Mouse (Mus musculus): ENCODE data around the gene Gpr180.
"Not testable (repeated sequence)": the region's sequence is repeated elsewhere in the genome, so short reads cannot be mapped to it uniquely, and the experiment has no call there.

Gene Gpr180

DNA sequence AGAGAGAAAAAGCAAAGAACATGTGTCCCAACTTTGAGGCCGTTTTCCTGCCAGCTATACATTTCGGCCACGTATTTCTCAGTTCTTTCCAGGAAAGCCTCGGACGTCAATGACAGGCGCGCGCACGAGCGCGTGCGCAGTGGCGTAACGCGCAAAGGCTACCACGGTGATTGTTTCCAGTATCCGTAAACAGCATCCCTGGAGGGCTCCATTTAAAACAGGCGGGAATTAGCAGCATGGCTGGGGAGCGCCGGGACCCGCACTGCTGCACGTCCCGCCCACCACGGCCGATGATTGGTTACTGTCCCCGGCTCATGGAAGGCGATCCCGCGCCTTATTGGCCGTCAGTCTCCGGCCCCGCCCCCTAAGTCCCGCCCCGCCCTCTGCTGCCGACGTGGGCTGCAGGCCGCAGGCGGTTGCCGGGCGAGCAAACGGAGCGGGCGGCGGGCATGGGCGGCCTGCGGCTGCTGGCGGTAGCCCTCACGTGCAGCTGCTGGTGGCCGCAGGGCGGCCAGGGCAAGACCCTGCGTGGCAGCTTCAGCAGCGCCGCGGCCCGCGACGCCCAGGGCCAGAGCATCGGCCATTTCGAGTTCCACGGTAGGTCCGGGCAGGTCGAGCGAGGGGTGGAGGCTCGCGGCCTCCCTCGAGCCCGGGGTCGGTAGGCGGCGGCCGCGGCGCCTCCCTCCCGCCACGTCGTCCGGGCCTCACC, at the start of gene Gpr180:
Gpr180 (plus strand) TSS at position 415 of the 709 bp plus-strand sequence.
- in situ Hi-C loops (cut with MboI; ENCODE audit: low pct_unique_long_range_greater_than_20kb in 1 of 2, low sequenced_read_pairs in 2 of 2, unreplicated experiment in 1 of 2), result no loop called here

DNA sequence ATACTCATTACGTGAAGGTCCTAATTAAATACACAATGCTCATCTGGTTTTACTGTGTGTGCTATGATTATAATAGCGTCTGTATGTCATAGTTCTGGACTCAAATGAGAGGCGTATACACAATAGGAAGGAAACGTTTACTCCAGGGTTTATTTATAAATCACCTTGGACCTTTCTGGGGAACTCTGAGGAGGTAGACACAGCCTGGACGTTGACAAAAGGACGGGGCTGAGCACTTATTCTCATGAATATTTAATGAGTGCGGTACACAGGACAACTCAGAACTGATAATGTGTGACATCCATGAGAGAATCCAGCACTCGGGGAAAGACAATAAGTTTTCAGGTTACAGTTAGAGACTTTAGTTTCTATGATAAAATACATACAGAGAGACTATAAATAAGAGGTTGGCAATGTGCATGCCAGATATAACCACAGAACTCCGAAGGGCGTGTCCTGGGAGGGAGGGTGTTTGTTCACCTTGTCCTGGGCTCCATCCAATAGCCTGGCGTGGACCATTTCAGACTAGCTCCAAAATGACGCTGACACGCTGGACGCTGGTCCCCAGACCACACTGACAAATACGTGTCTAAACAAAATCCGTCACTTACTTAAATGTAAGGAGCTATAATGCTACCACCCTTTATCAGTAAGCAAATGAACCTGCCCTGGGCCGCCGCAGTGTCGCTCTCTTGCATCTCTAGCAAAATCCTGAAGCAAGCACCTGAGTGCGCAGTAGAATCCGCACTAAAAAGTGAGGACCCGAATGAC, 48.3 kb upstream of the Gpr180 start:
- in situ Hi-C loops (cut with MboI; ENCODE audit: low pct_unique_long_range_greater_than_20kb in 1 of 2, low sequenced_read_pairs in 2 of 2, unreplicated experiment in 1 of 2), result no loop called here

DNA sequence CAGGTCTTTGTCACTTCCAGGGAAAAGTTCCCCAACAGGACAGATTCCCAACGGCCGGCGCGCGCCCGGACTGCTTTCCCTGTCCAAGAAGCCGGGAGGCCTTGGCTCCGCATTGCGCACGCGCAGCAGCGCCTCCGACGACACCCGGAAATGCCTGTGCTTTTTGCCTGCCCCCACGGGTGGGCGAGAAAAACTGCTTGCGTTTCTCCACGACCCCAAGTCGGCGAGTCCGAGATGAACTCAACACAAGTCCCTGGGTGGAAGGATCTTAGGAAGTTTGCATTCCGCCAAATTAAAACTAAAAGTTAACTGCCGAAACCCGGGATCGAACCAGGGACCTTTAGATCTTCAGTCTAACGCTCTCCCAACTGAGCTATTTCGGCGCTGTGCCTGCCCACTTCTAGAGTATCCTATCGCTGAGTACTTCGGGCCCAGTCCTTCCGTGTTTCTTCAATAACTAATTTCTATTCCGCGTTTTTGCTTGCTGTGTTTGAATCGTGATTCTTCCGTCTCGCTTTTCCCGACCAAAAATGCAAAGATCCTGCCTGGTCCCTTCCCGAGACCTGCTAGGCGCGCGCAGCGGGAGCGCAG, 47.6 kb upstream of the Gpr180 start:
- in situ Hi-C loops (cut with MboI; ENCODE audit: low pct_unique_long_range_greater_than_20kb in 1 of 2, low sequenced_read_pairs in 2 of 2, unreplicated experiment in 1 of 2), result no loop called here

DNA sequence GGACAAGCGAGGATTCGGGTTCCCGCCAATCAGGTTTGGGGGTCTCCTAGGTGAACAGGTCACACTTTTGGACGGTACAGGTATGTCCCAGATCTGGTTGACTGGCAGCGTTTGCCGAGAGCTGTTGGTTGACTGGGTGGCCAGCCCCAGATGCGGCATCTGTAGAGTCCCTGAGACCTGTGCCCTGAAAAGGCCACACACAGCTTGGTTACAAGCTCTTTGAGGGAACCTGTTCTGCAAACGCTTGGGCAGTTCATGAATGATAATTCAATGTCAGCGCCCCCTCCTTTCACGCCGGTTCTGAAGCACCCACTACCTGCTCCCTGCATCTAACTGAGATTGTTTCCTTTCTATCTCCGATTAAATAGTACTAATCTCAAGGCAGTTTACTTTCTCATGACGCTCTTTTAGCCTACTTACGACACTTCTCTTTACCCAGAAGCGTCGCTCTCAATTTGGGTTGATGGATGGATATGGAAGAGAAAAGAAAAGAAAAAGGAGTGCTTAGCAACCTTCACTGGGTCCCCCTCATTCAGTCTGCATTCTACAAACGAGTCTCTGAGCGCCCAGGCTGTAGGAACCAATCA, 47.1 kb upstream of the Gpr180 start:
- in situ Hi-C loops (cut with MboI; ENCODE audit: low pct_unique_long_range_greater_than_20kb in 1 of 2, low sequenced_read_pairs in 2 of 2, unreplicated experiment in 1 of 2), result no loop called here

DNA sequence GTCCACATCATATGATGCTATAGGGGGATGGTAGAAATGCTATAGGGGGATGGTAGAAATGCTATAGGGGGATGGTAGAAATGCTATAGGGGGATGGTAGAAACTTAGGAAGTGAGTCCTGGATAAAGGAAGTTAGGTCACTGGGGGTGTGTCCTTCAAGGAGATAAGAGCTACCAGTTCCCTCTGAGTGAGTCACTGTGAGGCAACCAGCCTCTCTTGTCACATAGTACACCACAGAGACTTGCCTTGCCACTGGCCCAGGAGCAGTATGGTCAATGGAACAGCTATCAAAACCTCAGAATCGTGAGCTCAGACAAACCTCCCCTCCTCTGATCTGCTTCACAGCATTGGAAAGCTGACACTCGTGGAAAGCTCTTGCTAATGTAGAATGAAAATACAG, 38.7 kb upstream of the Gpr180 start:
- in situ Hi-C loops (cut with MboI; ENCODE audit: low pct_unique_long_range_greater_than_20kb in 1 of 2, low sequenced_read_pairs in 2 of 2, unreplicated experiment in 1 of 2), result no loop called here

DNA sequence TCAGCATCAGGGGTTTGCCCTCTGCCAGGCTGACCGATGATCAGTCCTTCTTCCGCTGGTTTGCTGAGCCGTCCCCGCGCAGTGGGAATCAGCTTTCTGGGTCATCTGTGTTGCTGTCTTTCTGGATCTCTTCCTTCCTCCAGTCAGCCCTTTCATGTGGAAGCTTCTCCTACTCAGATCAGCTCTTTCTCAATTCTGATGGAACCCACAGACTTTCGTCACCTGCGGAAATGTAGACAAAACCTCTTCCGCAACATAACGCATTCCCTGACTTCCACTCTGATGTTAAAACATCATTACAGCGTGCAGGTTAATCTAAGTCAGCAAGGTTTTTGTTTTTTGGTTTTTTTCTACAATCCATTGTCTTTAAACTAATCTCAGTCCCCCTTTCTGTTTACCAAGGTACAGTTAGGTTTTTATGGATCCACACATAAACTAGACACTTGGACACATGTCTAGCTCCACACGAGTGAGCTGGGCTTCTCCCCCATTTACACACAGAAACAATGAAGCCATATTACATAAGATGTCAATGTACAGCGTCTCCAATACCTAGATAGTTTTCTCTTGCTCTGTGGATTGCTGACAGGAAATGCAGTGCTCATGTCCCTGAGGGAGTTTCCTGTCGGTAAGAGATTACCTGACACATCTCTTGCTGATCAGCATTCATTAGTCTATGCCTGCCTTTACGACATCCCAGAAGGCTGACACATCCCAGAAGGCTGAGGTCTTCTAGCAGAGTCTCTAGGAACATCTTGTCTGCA, 35.5 kb upstream of the Gpr180 start:
- in situ Hi-C loops (cut with MboI; ENCODE audit: low pct_unique_long_range_greater_than_20kb in 1 of 2, low sequenced_read_pairs in 2 of 2, unreplicated experiment in 1 of 2), result no loop called here

DNA sequence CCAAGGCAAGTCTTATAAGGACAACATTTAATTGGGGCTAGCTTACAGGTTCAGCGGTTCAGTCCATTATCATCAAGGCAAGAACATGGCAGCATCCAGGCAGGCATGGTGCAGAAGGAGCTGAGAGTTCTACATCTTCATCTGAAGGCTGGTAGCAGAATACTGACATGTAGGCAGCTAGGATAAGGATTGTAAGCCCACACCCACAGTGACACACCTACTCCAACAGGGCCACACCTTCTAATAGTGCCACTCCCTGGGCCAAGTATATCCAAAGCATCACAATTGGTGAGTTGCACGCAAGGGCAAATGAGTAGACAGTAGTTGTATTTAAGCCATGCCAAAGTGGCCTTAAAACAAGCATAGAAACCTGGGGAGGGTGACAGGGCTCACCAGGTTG, 29.5 kb upstream of the Gpr180 start:
- in situ Hi-C loops (cut with MboI; ENCODE audit: low pct_unique_long_range_greater_than_20kb in 1 of 2, low sequenced_read_pairs in 2 of 2, unreplicated experiment in 1 of 2), result not testable (repeated sequence)

DNA sequence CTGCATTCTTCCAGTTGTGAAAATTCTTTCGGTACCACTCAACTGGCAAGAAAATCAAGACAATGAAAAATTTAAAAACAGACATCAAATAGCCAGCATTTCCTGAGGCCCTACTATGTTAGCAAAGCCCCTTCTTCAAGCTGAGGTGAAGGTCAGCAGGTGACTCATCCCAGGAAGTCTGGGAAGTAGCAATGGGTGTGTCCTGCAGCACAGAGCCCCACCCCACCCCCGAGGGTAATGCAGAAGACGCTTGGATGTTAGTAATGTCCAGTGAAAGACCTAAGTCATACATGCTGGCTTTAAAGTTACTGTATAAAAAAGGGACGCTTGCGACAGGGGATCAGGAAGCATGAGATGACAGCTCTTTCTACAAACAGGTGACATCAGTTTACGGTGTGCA, 23.8 kb upstream of the Gpr180 start:
- in situ Hi-C loops (cut with MboI; ENCODE audit: low pct_unique_long_range_greater_than_20kb in 1 of 2, low sequenced_read_pairs in 2 of 2, unreplicated experiment in 1 of 2), result no loop called here

DNA sequence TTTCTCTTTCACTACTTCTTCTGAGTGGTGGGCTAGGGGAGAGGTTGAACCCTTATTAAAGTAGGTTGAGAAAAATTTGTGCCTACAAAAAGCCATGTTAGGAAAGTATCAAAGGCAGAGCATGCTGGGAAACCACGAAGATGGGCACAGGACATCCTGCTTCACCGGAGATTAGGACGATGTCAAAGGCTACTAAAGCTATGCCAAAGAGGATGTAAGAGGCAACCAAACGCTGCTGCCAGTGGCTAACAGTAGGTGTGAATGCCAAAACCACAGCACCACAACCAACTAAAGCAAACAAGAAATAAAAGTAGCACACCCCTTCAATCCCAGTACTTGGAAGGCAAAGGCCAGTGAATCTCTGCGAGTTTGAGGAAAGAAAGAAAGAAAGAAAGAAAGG, 12.8 kb upstream of the Gpr180 start:
- in situ Hi-C loops (cut with MboI; ENCODE audit: low pct_unique_long_range_greater_than_20kb in 1 of 2, low sequenced_read_pairs in 2 of 2, unreplicated experiment in 1 of 2), result no loop called here

DNA sequence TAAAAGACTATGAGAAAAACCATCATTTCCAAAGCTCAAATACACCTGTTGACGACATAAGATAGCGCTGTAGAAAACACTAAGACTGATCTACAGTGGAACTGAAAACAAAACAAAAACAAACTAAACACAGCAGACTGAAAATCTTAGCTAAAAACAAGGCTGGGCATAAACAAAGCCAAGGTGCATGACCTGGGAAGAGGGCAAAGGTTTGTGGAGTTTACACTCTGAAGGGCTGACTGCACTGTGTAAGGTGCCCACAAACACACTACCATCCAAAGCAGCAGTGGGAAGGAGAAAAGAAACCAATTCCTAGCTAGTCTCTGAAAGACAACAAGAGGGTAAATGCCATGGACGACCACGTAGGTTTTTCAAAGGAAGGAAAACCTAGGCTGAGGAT, 12.2 kb upstream of the Gpr180 start:
- in situ Hi-C loops (cut with MboI; ENCODE audit: low pct_unique_long_range_greater_than_20kb in 1 of 2, low sequenced_read_pairs in 2 of 2, unreplicated experiment in 1 of 2), result no loop called here

DNA sequence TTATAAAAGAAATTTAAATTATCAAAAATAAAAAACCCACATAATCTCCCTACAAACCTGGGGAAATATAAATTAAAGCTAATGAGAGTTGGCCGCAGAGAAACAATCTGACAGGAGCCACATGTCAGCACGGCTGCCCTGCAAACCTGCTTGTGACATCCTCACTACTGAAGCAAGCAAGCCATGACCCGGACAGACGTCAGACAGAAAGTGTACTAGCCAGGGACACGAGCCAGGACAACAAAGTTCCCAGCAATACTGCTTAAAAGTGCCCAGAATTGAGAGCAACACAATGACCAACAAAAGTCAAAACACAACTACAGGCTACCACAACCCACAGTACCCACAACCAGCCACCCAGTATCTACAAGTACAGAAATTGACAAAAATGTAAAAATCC, 10.7 kb upstream of the Gpr180 start:
- in situ Hi-C loops (cut with MboI; ENCODE audit: low pct_unique_long_range_greater_than_20kb in 1 of 2, low sequenced_read_pairs in 2 of 2, unreplicated experiment in 1 of 2), result no loop called here

DNA sequence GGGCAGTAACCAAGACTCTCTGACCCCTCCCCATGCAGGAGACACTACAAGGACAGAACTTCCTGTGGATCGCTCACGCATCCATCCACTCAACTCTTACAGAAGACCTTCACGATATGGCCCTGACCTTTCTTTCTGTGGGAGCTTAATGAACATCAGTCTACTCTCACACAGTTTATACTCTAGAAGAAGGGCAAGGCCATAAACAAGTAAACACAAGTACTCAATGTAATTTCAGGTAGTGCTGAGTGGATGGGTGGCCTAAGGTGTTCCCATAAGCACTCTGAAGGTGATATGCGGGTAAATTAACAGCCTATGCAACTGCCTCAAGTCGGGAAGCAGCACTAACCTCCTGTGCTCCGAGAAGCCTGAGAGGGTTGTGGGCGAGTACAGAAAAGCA, 5.5 kb upstream of the Gpr180 start:
- in situ Hi-C loops (cut with MboI; ENCODE audit: low pct_unique_long_range_greater_than_20kb in 1 of 2, low sequenced_read_pairs in 2 of 2, unreplicated experiment in 1 of 2), result no loop called here

DNA sequence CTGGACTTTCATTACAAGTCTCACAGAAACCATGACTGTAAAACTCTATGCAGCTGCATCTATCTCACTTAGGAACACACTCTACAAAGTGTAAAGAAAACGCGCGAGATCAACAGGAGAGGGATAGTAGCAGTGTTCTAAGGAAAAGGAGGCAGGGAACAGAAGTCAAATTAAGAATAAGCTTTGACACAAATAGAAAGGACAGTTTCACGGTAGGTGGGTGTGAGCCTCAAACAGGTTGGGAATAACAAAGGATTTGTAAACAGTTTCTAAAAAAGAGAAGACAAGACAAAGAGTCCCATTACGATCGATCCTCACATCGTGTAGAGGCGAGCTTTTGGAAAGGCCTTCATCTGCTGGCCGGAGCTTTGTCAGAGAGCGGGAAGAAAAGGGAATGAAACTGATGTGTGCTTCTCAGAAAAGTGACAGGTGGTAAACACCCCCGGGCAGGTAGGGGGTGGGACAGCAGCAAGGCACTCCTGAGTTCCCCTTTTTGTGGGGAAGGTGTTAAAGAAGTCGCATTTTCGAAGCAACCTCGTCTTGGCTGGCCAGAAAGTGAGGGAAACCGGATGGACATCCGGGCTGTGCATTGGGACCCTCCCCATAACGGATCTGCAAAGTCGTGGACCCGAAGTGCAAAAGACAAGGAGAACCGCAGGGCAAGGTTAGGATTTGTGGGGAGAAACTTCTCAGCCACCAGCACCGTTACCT, 4.9 kb upstream of the Gpr180 start:
- in situ Hi-C loops (cut with MboI; ENCODE audit: low pct_unique_long_range_greater_than_20kb in 1 of 2, low sequenced_read_pairs in 2 of 2, unreplicated experiment in 1 of 2), result no loop called here

DNA sequence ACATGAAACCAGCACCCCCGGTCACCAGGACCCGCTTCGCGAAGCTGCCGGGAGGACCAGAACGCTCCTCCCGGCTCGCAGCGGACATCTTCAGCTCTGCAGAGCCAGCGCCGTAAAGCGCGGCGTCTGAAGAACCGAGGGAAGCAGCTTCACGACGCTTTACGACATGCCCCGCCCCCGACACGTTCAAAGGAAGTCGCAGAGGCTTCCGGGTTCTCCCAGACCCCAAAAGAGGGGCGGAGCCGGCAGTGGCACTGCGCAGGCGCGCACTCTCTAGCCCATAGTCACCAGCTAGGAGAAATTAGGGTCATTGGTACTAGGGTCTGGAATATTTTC, 4.3 kb upstream of the Gpr180 start, which contains the start of gene Tgds:
Tgds (minus strand) TSS at position 114 of the 336 bp plus-strand sequence.
- in situ Hi-C loops (cut with MboI; ENCODE audit: low pct_unique_long_range_greater_than_20kb in 1 of 2, low sequenced_read_pairs in 2 of 2, unreplicated experiment in 1 of 2), result no loop called here

DNA sequence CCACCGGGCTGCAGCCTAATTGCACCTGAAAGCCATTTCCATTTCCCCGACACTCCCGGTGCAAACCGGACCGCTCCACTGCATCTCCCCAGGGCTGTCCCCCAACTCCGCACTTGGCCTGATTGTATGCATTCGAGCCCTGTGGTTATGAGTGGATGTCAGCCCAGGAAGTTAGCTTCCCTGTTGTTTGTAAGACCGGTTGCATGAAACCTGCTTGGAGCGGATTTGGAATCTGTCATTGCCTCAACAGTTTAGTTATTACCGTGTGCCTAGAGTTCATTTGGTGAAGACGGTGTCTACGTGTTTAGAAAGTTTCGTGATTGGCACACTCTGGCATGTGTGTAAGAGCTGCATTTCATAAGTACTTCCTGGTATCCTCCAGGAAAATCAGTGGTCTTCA, 529 bp downstream of the Gpr180 start:
- in situ Hi-C loops (cut with MboI; ENCODE audit: low pct_unique_long_range_greater_than_20kb in 1 of 2, low sequenced_read_pairs in 2 of 2, unreplicated experiment in 1 of 2), result no loop called here

DNA sequence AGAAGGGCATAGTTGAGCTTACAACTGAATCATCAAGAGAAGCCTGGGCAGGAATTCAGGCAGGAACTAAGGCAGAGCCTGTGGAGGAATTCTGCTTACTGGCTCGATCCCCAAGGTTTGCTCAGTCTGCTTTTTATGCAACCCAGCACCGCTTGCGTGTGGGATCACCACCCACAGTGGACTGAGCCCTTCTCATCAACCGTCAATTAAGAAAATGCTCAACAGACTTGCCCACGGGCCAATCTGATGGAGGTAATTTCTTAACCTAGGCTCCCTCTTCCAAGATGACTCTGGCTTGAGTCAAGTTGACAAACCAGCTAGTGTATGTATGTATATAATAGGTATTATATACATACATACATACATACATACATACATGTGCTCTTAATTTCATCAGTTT, 5.3 kb downstream of the Gpr180 start:
- in situ Hi-C loops (cut with MboI; ENCODE audit: low pct_unique_long_range_greater_than_20kb in 1 of 2, low sequenced_read_pairs in 2 of 2, unreplicated experiment in 1 of 2), result no loop called here

DNA sequence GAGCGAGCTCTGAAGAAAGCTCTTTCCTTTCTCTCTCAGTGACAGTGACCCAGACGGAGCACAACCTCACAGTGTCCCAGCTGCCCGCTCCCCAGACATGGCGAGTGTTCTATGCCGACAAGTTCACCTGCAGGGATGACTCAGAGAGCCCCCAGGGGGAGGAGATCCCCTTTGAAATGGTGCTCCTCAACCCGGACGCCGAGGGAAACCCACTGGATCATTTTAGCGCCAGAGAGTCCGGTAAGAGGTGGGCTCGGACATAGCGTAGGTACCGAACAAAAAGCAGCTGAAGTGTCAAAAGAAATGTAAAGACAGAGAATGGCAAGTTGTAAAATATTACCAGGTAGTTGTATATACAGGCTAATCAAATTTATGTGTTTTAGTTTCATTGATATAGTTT, 11.1 kb downstream of the Gpr180 start:
- in situ Hi-C loops (cut with MboI; ENCODE audit: low pct_unique_long_range_greater_than_20kb in 1 of 2, low sequenced_read_pairs in 2 of 2, unreplicated experiment in 1 of 2), result no loop called here

DNA sequence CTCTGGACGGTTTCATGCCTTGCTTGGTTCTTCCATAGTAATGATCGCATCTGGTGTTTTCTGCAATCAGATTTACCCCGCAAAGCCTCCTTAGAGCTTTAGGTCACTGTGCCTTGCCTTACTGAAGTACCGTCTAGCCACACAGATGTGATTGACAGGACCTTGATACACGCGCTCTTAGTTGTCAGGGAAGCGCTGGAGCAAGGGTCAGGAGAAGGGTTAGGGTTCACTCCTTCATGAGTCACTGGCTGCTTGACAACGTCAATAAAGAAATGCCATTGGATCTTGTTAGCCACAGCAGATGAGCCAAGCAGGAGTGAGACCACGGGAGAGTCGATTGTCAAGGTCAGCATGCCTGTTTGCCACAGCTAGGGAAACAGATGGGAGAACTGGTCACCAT, 11.6 kb downstream of the Gpr180 start:
- in situ Hi-C loops (cut with MboI; ENCODE audit: low pct_unique_long_range_greater_than_20kb in 1 of 2, low sequenced_read_pairs in 2 of 2, unreplicated experiment in 1 of 2), result no loop called here
